17 mouse cellular contexts compared by ENCODE assay signal in the genomic region with DNA sequence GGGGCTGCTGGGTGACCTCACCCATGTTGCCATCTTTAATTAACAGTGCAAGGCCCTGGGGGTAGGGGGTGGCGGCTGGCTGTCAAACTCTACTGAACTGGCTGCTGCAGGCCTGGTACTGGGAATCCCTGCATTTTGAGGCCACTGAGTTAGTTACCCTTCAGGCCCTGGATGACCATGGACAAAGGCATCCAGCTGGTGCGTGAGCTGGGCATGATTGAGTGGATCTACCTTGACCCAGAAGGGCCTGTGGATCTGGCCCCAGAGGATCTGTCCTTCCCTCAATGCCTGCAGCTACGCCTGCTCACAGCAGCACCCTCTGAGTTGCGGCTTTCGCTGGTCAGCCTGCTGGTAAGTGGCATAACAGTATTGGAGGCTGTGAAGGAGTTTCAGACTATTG.
"Had no signal": no experiment of that assay in that cellular context is flagged by ENCODE, and none has a peak within 500 bp of the region (broad histone marks: within the 10 kb centered on the region; RNA-seq: fewer than 3 reads in every experiment).

No protein-coding gene starts in this region.

- ATAC-seq: hindbrain, postnatal 0 days; intestine, embryonic 16.5 days; liver, embryonic 12.5 days had no signal

- DNase-seq: gastrocnemius, postnatal 14 days; gastrocnemius, postnatal 36 days; heart, adult 11 months; heart, adult 2 months; heart, postnatal 14 days; heart, postnatal 36 days; kidney, adult 11 months; kidney, adult 2 months; kidney, adult 9 months; kidney, postnatal 14 days; kidney, postnatal 36 days; layer of hippocampus, adult 9-11 months; layer of hippocampus, postnatal 36 days; left cerebral cortex, postnatal 4 days had no signal
